Mouse (Mus musculus): ENCODE results near the gene Lpar3.

Gene Lpar3

GRCm38 (mm10) chr3:146260845-146261244 lies 40.1 kb downstream of the Lpar3 start:
- no peak for DNase-seq (ENCODE audit: low spot score)

- no peak for DNase-seq (ENCODE audit: low spot score)
These were observed 41.8 kb downstream of the Lpar3 start for GRCm38 (mm10) chr3:146262536-146262935.

- no peak for DNase-seq (ENCODE audit: low spot score)
These were observed 43.4 kb downstream of the Lpar3 start for GRCm38 (mm10) chr3:146264146-146264545.

- DNase-seq (ENCODE audit: low spot score) = no peak
These were observed 44.9 kb downstream of the Lpar3 start for GRCm38 (mm10) chr3:146265545-146266130.

GRCm38 (mm10) chr3:146268024-146268801 lies 47.5 kb downstream of the Lpar3 start:
- DNase-seq (ENCODE audit: low spot score) = no peak

GRCm38 (mm10) chr3:146274503-146274902 lies 53.7 kb downstream of the Lpar3 start:
- DNase-seq (ENCODE audit: low spot score) = no peak

GRCm38 (mm10) chr3:146275360-146276025 lies 54.7 kb downstream of the Lpar3 start:
- DNase-seq (ENCODE audit: low spot score) = no peak

- no peak for DNase-seq (ENCODE audit: low spot score)
These were observed 55.3 kb downstream of the Lpar3 start for GRCm38 (mm10) chr3:146276026-146276409.

GRCm38 (mm10) chr3:146276991-146277390 lies 56.2 kb downstream of the Lpar3 start:
- DNase-seq (ENCODE audit: low spot score) = no peak

- DNase-seq (ENCODE audit: low spot score) = no peak
These were observed 56.7 kb downstream of the Lpar3 start for GRCm38 (mm10) chr3:146277456-146277855.

- DNase-seq (ENCODE audit: low spot score) = no peak
These were observed 57.7 kb downstream of the Lpar3 start for GRCm38 (mm10) chr3:146278195-146279140.

- no peak for DNase-seq (ENCODE audit: low spot score)
These were observed 63.1 kb downstream of the Lpar3 start for GRCm38 (mm10) chr3:146283732-146284361.

GRCm38 (mm10) chr3:146286118-146286517 lies 65.4 kb downstream of the Lpar3 start:
- no peak for DNase-seq (ENCODE audit: low spot score)

GRCm38 (mm10) chr3:146291928-146292327 lies 71.2 kb downstream of the Lpar3 start:
- no peak for DNase-seq (ENCODE audit: low spot score)

- DNase-seq (ENCODE audit: low spot score) = no peak
These were observed 71.8 kb downstream of the Lpar3 start for GRCm38 (mm10) chr3:146292515-146292914.

- DNase-seq (ENCODE audit: low spot score) = no peak
These were observed 81.7 kb downstream of the Lpar3 start for GRCm38 (mm10) chr3:146302451-146302850.

- no peak for DNase-seq (ENCODE audit: low spot score)
These were observed 82.4 kb downstream of the Lpar3 start for GRCm38 (mm10) chr3:146303194-146303593.

GRCm38 (mm10) chr3:146304556-146305405 lies 84.0 kb downstream of the Lpar3 start:
- DNase-seq (ENCODE audit: low spot score) = no peak

GRCm38 (mm10) chr3:146307341-146307740 lies 86.6 kb downstream of the Lpar3 start:
- no peak for DNase-seq (ENCODE audit: low spot score)

- no peak for DNase-seq (ENCODE audit: low spot score)
These were observed 87.1 kb downstream of the Lpar3 start for GRCm38 (mm10) chr3:146307886-146308285.

- DNase-seq (ENCODE audit: low spot score) = no peak
These were observed 88.8 kb downstream of the Lpar3 start for GRCm38 (mm10) chr3:146309586-146309985.

Measured in urinary bladder, postnatal 10 days (tissue).